Mouse (Mus musculus): ENCODE measurements at regions not wholly inside any gene's neighbourhood (a gene's known extent, or its start where the extent isn't known, plus 50 kb on each side); places are given as distances from the start of the nearest gene placed in this dataset.

DNA sequence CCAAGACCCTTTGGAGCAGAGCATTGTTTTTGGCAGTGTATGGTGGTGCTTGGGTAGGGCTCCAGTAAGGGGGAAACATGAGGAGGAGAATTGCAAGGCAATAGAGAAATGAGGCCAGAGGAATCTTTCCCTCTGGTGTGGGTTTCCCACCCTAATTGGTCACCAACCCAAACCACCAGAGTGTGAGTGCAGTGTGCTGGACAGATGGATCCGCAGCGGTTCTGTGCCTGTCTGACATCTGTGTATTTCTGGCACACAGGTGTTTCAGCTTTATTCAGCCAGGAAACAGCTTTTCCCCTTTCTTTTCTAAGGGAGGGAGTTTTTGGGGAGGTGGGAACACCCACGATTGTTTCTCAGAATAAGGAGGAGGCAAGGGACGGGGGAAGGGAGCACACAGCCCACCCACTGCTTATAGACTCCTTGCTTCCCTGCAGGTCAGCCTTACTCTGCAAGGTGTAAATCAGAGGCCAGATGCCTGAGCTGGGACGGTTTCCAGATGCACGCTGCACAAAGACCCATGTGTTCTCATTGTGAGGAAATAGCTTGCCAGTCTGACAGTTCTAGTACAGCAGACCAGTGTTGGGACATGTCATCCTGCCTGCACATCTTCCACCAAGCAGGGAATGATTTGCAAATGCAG, 175.2 kb upstream of the Gypa start:
- H3K9ac ChIP-seq (ENCODE audit: low read depth, poor library complexity, severe bottlenecking), result no peak overlapping the region
- no peak for TF ChIP-seq POLR2A (IDR thresholded peaks at IDR 0.05; ENCODE audit: insufficient read depth, low read length)
- TF ChIP-seq CTCF (IDR thresholded peaks at IDR 0.05; ENCODE audit: low read depth, low read length), result no peak
- no peak for TF ChIP-seq EP300 (IDR thresholded peaks at IDR 0.05; ENCODE audit: insufficient read depth, low read depth, low read length)
- H3K36me3 ChIP-seq (ENCODE audit: control insufficient read depth, insufficient read depth, low read length, poor library complexity, severe bottlenecking), result no peaks in the 10 kb centered on the region
- H3K9me3 ChIP-seq (replicated peaks; ENCODE audit: control insufficient read depth, insufficient read depth, low read length, poor library complexity, severe bottlenecking), result no peaks in the 10 kb centered on the region
- H3K4me3 ChIP-seq (ENCODE audit: low read depth, low read length), result no peak overlapping the region
- H3K27ac ChIP-seq (ENCODE audit: insufficient read depth, low read length), result no peak overlapping the region
- no peaks in the 10 kb centered on the region for H3K4me1 ChIP-seq (ENCODE audit: control insufficient read depth, insufficient read depth, low read length)
- no peaks in the 10 kb centered on the region for H3K27me3 ChIP-seq (ENCODE audit: control insufficient read depth, insufficient read depth, low read length, poor library complexity, severe bottlenecking)

DNA sequence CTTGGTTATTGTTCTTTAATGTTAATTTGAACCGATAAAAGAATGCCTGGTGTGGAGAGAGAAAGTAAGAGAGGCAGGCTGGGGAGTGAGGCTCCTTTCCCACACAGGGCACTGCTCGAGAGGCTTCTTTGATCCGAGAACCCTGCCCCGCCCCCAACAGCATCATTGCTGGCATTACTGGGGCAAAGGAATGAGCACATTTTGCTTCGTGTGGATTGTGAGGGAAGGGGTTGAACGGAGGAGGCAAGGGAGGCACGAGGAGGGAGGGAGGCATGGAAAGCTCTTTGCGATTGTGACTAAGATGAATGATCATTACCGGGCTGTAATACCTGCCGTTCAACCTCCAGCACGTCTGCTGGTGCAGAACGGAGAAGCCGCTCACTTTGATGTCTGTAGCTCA, 178.2 kb upstream of the Gypa start:
- H3K27ac ChIP-seq (ENCODE audit: insufficient read depth, low read length), result no peak overlapping the region
- H3K4me1 ChIP-seq (ENCODE audit: control insufficient read depth, insufficient read depth, low read length), result no peaks in the 10 kb centered on the region
- no peak overlapping the region for H3K9ac ChIP-seq (ENCODE audit: low read depth, poor library complexity, severe bottlenecking)
- no peaks in the 10 kb centered on the region for H3K9me3 ChIP-seq (replicated peaks; ENCODE audit: control insufficient read depth, insufficient read depth, low read length, poor library complexity, severe bottlenecking)
- no peaks in the 10 kb centered on the region for H3K36me3 ChIP-seq (ENCODE audit: control insufficient read depth, insufficient read depth, low read length, poor library complexity, severe bottlenecking)
- H3K27me3 ChIP-seq (ENCODE audit: control insufficient read depth, insufficient read depth, low read length, poor library complexity, severe bottlenecking), result peaks cover 2% of the 10 kb centered on the region; the same call in 1 of the 2 replicates
- H3K4me3 ChIP-seq (ENCODE audit: low read depth, low read length), result no peak overlapping the region
- TF ChIP-seq CTCF (IDR thresholded peaks at IDR 0.05; ENCODE audit: low read depth, low read length) (no peak), POLR2A (IDR thresholded peaks at IDR 0.05; ENCODE audit: insufficient read depth, low read length) (no peak), EP300 (IDR thresholded peaks at IDR 0.05; ENCODE audit: insufficient read depth, low read depth, low read length) (no peak)

GRCm38 (mm10) chr8:80314826-80315225, 178.8 kb upstream of the Gypa start:
- Histone ChIP-seq H3K9me3 (replicated peaks; ENCODE audit: control insufficient read depth, insufficient read depth, low read length, poor library complexity, severe bottlenecking) (no peaks in the 10 kb centered on the region), H3K4me1 (ENCODE audit: control insufficient read depth, insufficient read depth, low read length) (no peaks in the 10 kb centered on the region), H3K36me3 (ENCODE audit: control insufficient read depth, insufficient read depth, low read length, poor library complexity, severe bottlenecking) (no peaks in the 10 kb centered on the region), H3K4me3 (ENCODE audit: low read depth, low read length) (no peak overlapping the region), H3K27ac (ENCODE audit: insufficient read depth, low read length) (no peak overlapping the region), H3K9ac (ENCODE audit: low read depth, poor library complexity, severe bottlenecking) (no peak overlapping the region), H3K27me3 (ENCODE audit: control insufficient read depth, insufficient read depth, low read length, poor library complexity, severe bottlenecking) (peaks cover 2% of the 10 kb centered on the region; the same call in 1 of the 2 replicates)
- TF ChIP-seq POLR2A (IDR thresholded peaks at IDR 0.05; ENCODE audit: insufficient read depth, low read length), result no peak
- TF ChIP-seq CTCF (IDR thresholded peaks at IDR 0.05; ENCODE audit: low read depth, low read length), result no peak
- no peak for TF ChIP-seq EP300 (IDR thresholded peaks at IDR 0.05; ENCODE audit: insufficient read depth, low read depth, low read length)

GRCm38 (mm10) chr8:80313883-80314635, 179.5 kb upstream of the Gypa start:
- peaks cover 2% of the 10 kb centered on the region; the same call in 1 of the 2 replicates for H3K27me3 ChIP-seq (ENCODE audit: control insufficient read depth, insufficient read depth, low read length, poor library complexity, severe bottlenecking)
- no peaks in the 10 kb centered on the region for H3K36me3 ChIP-seq (ENCODE audit: control insufficient read depth, insufficient read depth, low read length, poor library complexity, severe bottlenecking)
- H3K9me3 ChIP-seq (replicated peaks; ENCODE audit: control insufficient read depth, insufficient read depth, low read length, poor library complexity, severe bottlenecking), result no peaks in the 10 kb centered on the region
- H3K4me3 ChIP-seq (ENCODE audit: low read depth, low read length), result no peak overlapping the region
- no peaks in the 10 kb centered on the region for H3K4me1 ChIP-seq (ENCODE audit: control insufficient read depth, insufficient read depth, low read length)
- H3K27ac ChIP-seq (ENCODE audit: insufficient read depth, low read length), result no peak overlapping the region
- no peak overlapping the region for H3K9ac ChIP-seq (ENCODE audit: low read depth, poor library complexity, severe bottlenecking)
- TF ChIP-seq CTCF (IDR thresholded peaks at IDR 0.05; ENCODE audit: low read depth, low read length), result no peak
- TF ChIP-seq EP300 (IDR thresholded peaks at IDR 0.05; ENCODE audit: insufficient read depth, low read depth, low read length), result no peak
- no peak for TF ChIP-seq POLR2A (IDR thresholded peaks at IDR 0.05; ENCODE audit: insufficient read depth, low read length)

DNA sequence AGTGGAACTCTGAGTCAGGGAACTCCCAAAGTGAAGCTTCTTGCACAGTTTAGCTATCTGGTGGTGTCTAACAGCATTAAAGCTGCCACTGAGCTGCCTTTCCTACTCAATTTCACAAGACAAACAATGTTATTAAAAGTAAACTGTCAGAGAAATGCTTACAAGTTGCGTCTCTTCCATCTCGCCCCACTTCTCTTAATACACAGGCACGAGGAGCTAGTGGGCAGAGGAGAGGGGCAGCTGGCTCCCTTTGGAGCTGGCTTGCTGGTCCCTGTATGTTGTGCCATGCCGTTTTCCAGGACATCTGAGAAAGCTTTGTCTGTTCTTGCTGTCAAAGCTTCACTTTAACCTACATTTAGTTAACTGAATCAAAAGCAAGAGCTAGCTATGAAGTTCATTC, 185.8 kb upstream of the Gypa start:
- Histone ChIP-seq H3K4me1 (ENCODE audit: control insufficient read depth, insufficient read depth, low read length) (no peaks in the 10 kb centered on the region), H3K27ac (ENCODE audit: insufficient read depth, low read length) (no peak overlapping the region), H3K4me3 (ENCODE audit: low read depth, low read length) (no peak overlapping the region), H3K27me3 (ENCODE audit: control insufficient read depth, insufficient read depth, low read length, poor library complexity, severe bottlenecking) (peaks cover 2% of the 10 kb centered on the region; the same call in 1 of the 2 replicates), H3K9ac (ENCODE audit: low read depth, poor library complexity, severe bottlenecking) (no peak overlapping the region), H3K9me3 (replicated peaks; ENCODE audit: control insufficient read depth, insufficient read depth, low read length, poor library complexity, severe bottlenecking) (no peaks in the 10 kb centered on the region), H3K36me3 (ENCODE audit: control insufficient read depth, insufficient read depth, low read length, poor library complexity, severe bottlenecking) (no peaks in the 10 kb centered on the region)
- TF ChIP-seq POLR2A (IDR thresholded peaks at IDR 0.05; ENCODE audit: insufficient read depth, low read length), result no peak
- TF ChIP-seq EP300 (IDR thresholded peaks at IDR 0.05; ENCODE audit: insufficient read depth, low read depth, low read length), result no peak
- TF ChIP-seq CTCF (IDR thresholded peaks at IDR 0.05; ENCODE audit: low read depth, low read length), result no peak

- Histone ChIP-seq H3K9ac (ENCODE audit: low read depth, poor library complexity, severe bottlenecking) (no peak overlapping the region), H3K27ac (ENCODE audit: insufficient read depth, low read length) (no peak overlapping the region)
Measured at GRCm38 (mm10) chr8:80298596-80298995, 195.0 kb upstream of the Gypa start.

More at GRCm38 (mm10) chr8:80298596-80298995, 195.0 kb upstream of the Gypa start:
- Histone ChIP-seq H3K9me3 (replicated peaks; ENCODE audit: control insufficient read depth, insufficient read depth, low read length, poor library complexity, severe bottlenecking) (no peaks in the 10 kb centered on the region), H3K36me3 (ENCODE audit: control insufficient read depth, insufficient read depth, low read length, poor library complexity, severe bottlenecking) (no peaks in the 10 kb centered on the region), H3K4me3 (ENCODE audit: low read depth, low read length) (no peak overlapping the region), H3K4me1 (ENCODE audit: control insufficient read depth, insufficient read depth, low read length) (no peaks in the 10 kb centered on the region), H3K27me3 (ENCODE audit: control insufficient read depth, insufficient read depth, low read length, poor library complexity, severe bottlenecking) (no peaks in the 10 kb centered on the region)
- no peak for TF ChIP-seq CTCF (IDR thresholded peaks at IDR 0.05; ENCODE audit: low read depth, low read length)
- no peak for TF ChIP-seq POLR2A (IDR thresholded peaks at IDR 0.05; ENCODE audit: insufficient read depth, low read length)
- TF ChIP-seq EP300 (IDR thresholded peaks at IDR 0.05; ENCODE audit: insufficient read depth, low read depth, low read length), result no peak
